Mouse (Mus musculus) heart, embryonic 11.5 days (tissue): Measurements from ENCODE around the gene 2310039H08Rik. TPM values are rescaled to one million over a fixed set of nuclear protein-coding genes. Genes with fewer than 3 reads are reported as not detected.
"Not testable (repeated sequence)": the region's sequence is repeated elsewhere in the genome, so short reads cannot be mapped to it uniquely, and the experiment has no call there.

Experiments
- ATAC-seq: fragments of 200-750 bp; cut with Nextera tagmentation; replicated peaks from 2 replicates; pipeline ENCODE4 v1.8.0; 2017; ENCODE audit warnings: moderate library complexity; ENCODE audit not compliant: insufficient number of reproducible peaks, low FRiP score, low TSS enrichment
- H3K27ac ChIP-seq: fragments of 300-500 bp; sonication (generic); 2 replicates; pipeline ENCODE4 v1.5.1; 2014; ENCODE audit warnings: mild to moderate bottlenecking, low read depth, low read length
- H3K27me3 ChIP-seq: fragments of 300-500 bp; sonication (generic); 2 replicates; pipeline ENCODE4 v1.6.1; 2014; ENCODE audit warnings: mild to moderate bottlenecking, low read length, mixed read lengths; ENCODE audit not compliant: control insufficient read depth, insufficient read depth
- H3K36me3 ChIP-seq: fragments of 300-500 bp; sonication (generic); 2 replicates; pipeline ENCODE4 v1.6.1; 2014; ENCODE audit warnings: mild to moderate bottlenecking, low read length, moderate library complexity, mixed read lengths; ENCODE audit not compliant: control insufficient read depth, insufficient read depth
- H3K4me1 ChIP-seq: fragments of 300-500 bp; sonication (generic); 2 replicates; pipeline ENCODE4 v1.6.1; 2014; ENCODE audit warnings: low read length; ENCODE audit not compliant: control insufficient read depth, insufficient read depth
- H3K4me2 ChIP-seq: fragments of 300-500 bp; sonication (generic); 2 replicates; pipeline ENCODE4 v1.6.1; 2014; ENCODE audit warnings: mild to moderate bottlenecking, moderate library complexity
- H3K4me3 ChIP-seq: fragments of 300-500 bp; sonication (generic); 2 replicates; pipeline ENCODE4 v1.5.1; 2014; ENCODE audit warnings: low read depth, low read length
- H3K9ac ChIP-seq: fragments of 300-500 bp; sonication (generic); 2 replicates; pipeline ENCODE4 v1.6.1; 2014; ENCODE audit warnings: mild to moderate bottlenecking, low read depth, low read length, moderate library complexity
- H3K9me3 ChIP-seq: fragments of 300-500 bp; sonication (generic); replicated peaks from 2 replicates; pipeline ENCODE4 v1.6.1; 2016; ENCODE audit warnings: low read length; ENCODE audit not compliant: control insufficient read depth
- WGBS: fragments of 180-500 bp; shearing (Covaris S2); extraction: QIAGEN DNeasy Blood & Tissue Kit; methylation state at CpG from one replicate; pipeline ENCODE4 v1.1.7; 2014; ENCODE audit not compliant: insufficient replicate concordance; 5-methylcytosine and 5-hydroxymethylcytosine counted together
- polyA plus RNA-seq: library from polyadenylated mRNA; unstranded; fragments of >200 nt; fragmentation: Nextera tagmentation; extraction: Ambion mirVana; gene quantifications from 2 replicates; pipeline ENCODE4 v1.2.1, GENCODE M21; 2014

Gene 2310039H08Rik
- polyA plus RNA-seq, 1 experiment from 2014 or later, result 45.3 TPM

GRCm38 (mm10) chr17:46749282-46749681 lies 23.2 kb upstream of the 2310039H08Rik start:
- H3K4me1 ChIP-seq, result peaks cover 7% of the 10 kb centered on the region
- 85% methylated on average over 5 of the region's 5 CpGs for WGBS

GRCm38 (mm10) chr17:46750580-46750979 lies 21.9 kb upstream of the 2310039H08Rik start:
- no peaks in the 10 kb centered on the region; the same call in 1 of the 2 replicates for H3K9me3 ChIP-seq
- peak overlapping the region; percentile 75 for H3K4me2 ChIP-seq
- no peak for ATAC-seq
- H3K4me3 ChIP-seq, result no peak overlapping the region; the same call in 1 of the 2 replicates
- H3K4me1 ChIP-seq, result peaks cover 7% of the 10 kb centered on the region
- no peaks in the 10 kb centered on the region for H3K27me3 ChIP-seq
- no peaks in the 10 kb centered on the region for H3K36me3 ChIP-seq
- 89% methylated on average over 4 of the region's 4 CpGs for WGBS
- H3K9ac ChIP-seq, result peak overlapping the region; percentile 77; the same call in 1 of the 2 replicates
- H3K27ac ChIP-seq, result no peak overlapping the region

More at GRCm38 (mm10) chr17:46749282-46749681, 23.2 kb upstream of the 2310039H08Rik start:
- H3K4me3 ChIP-seq, result no peak overlapping the region
- ATAC-seq, result no peak
- no peaks in the 10 kb centered on the region for H3K27me3 ChIP-seq
- no peak overlapping the region for H3K4me2 ChIP-seq
- H3K36me3 ChIP-seq, result no peaks in the 10 kb centered on the region; the same call in 1 of the 2 replicates
- H3K27ac ChIP-seq, result no peak overlapping the region
- no peaks in the 10 kb centered on the region for H3K9me3 ChIP-seq
- H3K9ac ChIP-seq, result no peak overlapping the region

- Histone ChIP-seq H3K4me1 (peaks cover 7% of the 10 kb centered on the region), H3K27me3 (no peaks in the 10 kb centered on the region), H3K27ac (peak overlapping the region; percentile 74), H3K4me2 (peak overlapping the region; percentile 75), H3K4me3 (peak overlapping the region; percentile 67), H3K36me3 (no peaks in the 10 kb centered on the region), H3K9ac (peak overlapping the region; percentile 77), H3K9me3 (no peaks in the 10 kb centered on the region; the same call in 1 of the 2 replicates)
- 30% methylated on average over 16 of the region's 16 CpGs for WGBS
- no peak; the same call in 1 of the 2 replicates for ATAC-seq
Measured at GRCm38 (mm10) chr17:46751056-46751793, 21.2 kb upstream of the 2310039H08Rik start.

- Histone ChIP-seq H3K9me3 (no peaks in the 10 kb centered on the region; the same call in 1 of the 2 replicates), H3K4me1 (peaks cover 7% of the 10 kb centered on the region), H3K36me3 (no peaks in the 10 kb centered on the region), H3K27me3 (no peaks in the 10 kb centered on the region), H3K4me2 (peak within 1 kb of the TSS; percentile 75), H3K4me3 (peak within 1 kb of the TSS; percentile 67), H3K9ac (peak within 1 kb of the TSS; percentile 77), H3K27ac (peak within 1 kb of the TSS; percentile 74)
- 1% methylated on average over 57 of the region's 58 CpGs for WGBS
- peak; percentile 98 for ATAC-seq
Measured at GRCm38 (mm10) chr17:46751794-46752556, 20.5 kb upstream of the 2310039H08Rik start, which contains the start of gene Cnpy3. TSS of gene Cnpy3 (minus strand) at chr17:46752214.

- WGBS, result 80% methylated on average over 12 of the region's 12 CpGs
- Histone ChIP-seq H3K27me3 (peaks cover 2% of the 10 kb centered on the region; the same call in 1 of the 2 replicates), H3K4me2 (no peak overlapping the region), H3K9ac (no peak overlapping the region), H3K36me3 (no peaks in the 10 kb centered on the region), H3K4me3 (no peak overlapping the region), H3K4me1 (no peaks in the 10 kb centered on the region), H3K27ac (no peak overlapping the region), H3K9me3 (no peaks in the 10 kb centered on the region; the same call in 1 of the 2 replicates)
- no peak for ATAC-seq
Measured at GRCm38 (mm10) chr17:46758753-46759152, 13.7 kb upstream of the 2310039H08Rik start.

- WGBS, result 52% methylated on average over 2 of the region's 2 CpGs
- no peak within 1 kb of the TSS for H3K27ac ChIP-seq
- no peaks in the 10 kb centered on the region for H3K9me3 ChIP-seq
- H3K4me2 ChIP-seq, result no peak within 1 kb of the TSS
- no peaks in the 10 kb centered on the region for H3K4me1 ChIP-seq
- no peak within 1 kb of the TSS for H3K4me3 ChIP-seq
- no peaks in the 10 kb centered on the region for H3K36me3 ChIP-seq
- ATAC-seq, result 0 out of 2 replicates have a peak, but pooled peaks have one; percentile 35
- no peak within 1 kb of the TSS for H3K9ac ChIP-seq
- peaks cover 3% of the 10 kb centered on the region; the same call in 1 of the 2 replicates for H3K27me3 ChIP-seq
Measured at GRCm38 (mm10) chr17:46763544-46763943, 8.9 kb upstream of the 2310039H08Rik start, which contains the start of gene Ptcra. TSS of gene Ptcra (minus strand) at chr17:46763712.

- not testable (repeated sequence) for H3K36me3 ChIP-seq, ATAC-seq, H3K27me3 ChIP-seq, H3K4me1 ChIP-seq, H3K4me2 ChIP-seq, H3K4me3 ChIP-seq, H3K9ac ChIP-seq, H3K9me3 ChIP-seq, H3K27ac ChIP-seq
- 61% methylated on average over 8 of the region's 9 CpGs for WGBS
Measured at GRCm38 (mm10) chr17:46764916-46765315, 7.5 kb upstream of the 2310039H08Rik start.

- no peak overlapping the region for H3K4me3 ChIP-seq
- no peak for ATAC-seq
- no peak overlapping the region for H3K4me2 ChIP-seq
- WGBS, result 56% methylated on average over 8 of the region's 8 CpGs
- H3K9me3 ChIP-seq, result no peaks in the 10 kb centered on the region
- H3K27ac ChIP-seq, result no peak overlapping the region
- no peak overlapping the region for H3K9ac ChIP-seq
- H3K4me1 ChIP-seq, result peaks cover 4% of the 10 kb centered on the region; the same call in 1 of the 2 replicates
- H3K27me3 ChIP-seq, result peaks cover 3% of the 10 kb centered on the region; the same call in 1 of the 2 replicates
- H3K36me3 ChIP-seq, result no peaks in the 10 kb centered on the region
Measured at GRCm38 (mm10) chr17:46767868-46768267, 4.6 kb upstream of the 2310039H08Rik start.
